Mouse (Mus musculus) limb, embryonic 13.5 days (tissue): ENCODE measurements at regions not wholly inside any gene's neighbourhood (a gene's known extent, or its start where the extent isn't known, plus 50 kb on each side); places are given as distances from the start of the nearest gene placed in this dataset.
"Not testable (repeated sequence)": the region's sequence is repeated elsewhere in the genome, so short reads cannot be mapped to it uniquely, and the experiment has no call there.

ENCODE experiments used
- ATAC-seq: fragments of 200-750 bp; cut with Nextera tagmentation; 2 replicates; pipeline ENCODE4 v1.8.0; 2017; ENCODE audit warnings: low read depth, moderate number of reproducible peaks, moderate TSS enrichment; ENCODE audit not compliant: low FRiP score
- H3K27ac ChIP-seq: fragments of 300-500 bp; sonication (generic); 2 replicates; pipeline ENCODE4 v1.5.1; 2015; ENCODE audit warnings: inconsistent platforms, mild to moderate bottlenecking, moderate library complexity
- H3K27me3 ChIP-seq: fragments of 300-500 bp; sonication (generic); 2 replicates; pipeline ENCODE4 v1.6.1; 2015; ENCODE audit warnings: mild to moderate bottlenecking, inconsistent platforms
- H3K36me3 ChIP-seq: fragments of 300-500 bp; sonication (generic); 2 replicates; pipeline ENCODE4 v1.6.1; 2015; ENCODE audit warnings: inconsistent platforms, mild to moderate bottlenecking, moderate library complexity
- H3K4me1 ChIP-seq: fragments of 300-500 bp; sonication (generic); 2 replicates; pipeline ENCODE4 v1.6.1; 2015; ENCODE audit warnings: inconsistent platforms
- H3K4me2 ChIP-seq: fragments of 300-500 bp; sonication (generic); replicated peaks from 2 replicates; pipeline ENCODE4 v1.6.1; 2015; ENCODE audit warnings: inconsistent platforms, mild to moderate bottlenecking, moderate library complexity
- H3K4me3 ChIP-seq: fragments of 300-500 bp; sonication (generic); 2 replicates; pipeline ENCODE4 v1.5.1; 2015; ENCODE audit warnings: moderate library complexity, mild to moderate bottlenecking, inconsistent platforms
- H3K9ac ChIP-seq: fragments of 300-500 bp; sonication (generic); 2 replicates; pipeline ENCODE4 v1.6.1; 2015; ENCODE audit warnings: mild to moderate bottlenecking, inconsistent platforms
- H3K9me3 ChIP-seq: fragments of 300-500 bp; sonication (generic); 2 replicates; pipeline ENCODE4 v1.6.1; 2016; ENCODE audit warnings: inconsistent platforms
- WGBS: fragments of 180-500 bp; shearing (Covaris S2); methylation state at CpG from one replicate; pipeline ENCODE4 v1.1.7; 2015; 5-methylcytosine and 5-hydroxymethylcytosine counted together

- H3K4me3 ChIP-seq, result peak overlapping the region; percentile 25; the same call in 1 of the 2 replicates
These were observed 171.5 kb upstream of the Olfr1324 start for GRCm38 (mm10) chrX:50599780-50600179.

GRCm38 (mm10) chrX:50597626-50598025 is 169.3 kb upstream of the Olfr1324 start:
- 79% methylated on average over 3 of the region's 3 CpGs for WGBS

More at GRCm38 (mm10) chrX:50599780-50600179, 171.5 kb upstream of the Olfr1324 start:
- H3K4me1 ChIP-seq, result no peaks in the 10 kb centered on the region
- no peak for ATAC-seq
- H3K9ac ChIP-seq, result no peak overlapping the region
- H3K27ac ChIP-seq, result no peak overlapping the region; the same call in 1 of the 2 replicates
- 67% methylated on average over 4 of the region's 4 CpGs for WGBS
- H3K9me3 ChIP-seq, result no peaks in the 10 kb centered on the region
- no peaks in the 10 kb centered on the region for H3K27me3 ChIP-seq
- H3K36me3 ChIP-seq, result peaks cover 13% of the 10 kb centered on the region
- H3K4me2 ChIP-seq, result peak overlapping the region; percentile 45

GRCm38 (mm10) chrX:50597105-50597504 is 168.8 kb upstream of the Olfr1324 start:
- no peak overlapping the region for H3K9ac ChIP-seq
- H3K36me3 ChIP-seq, result peaks cover 16% of the 10 kb centered on the region
- H3K27ac ChIP-seq, result no peak overlapping the region; the same call in 1 of the 2 replicates
- H3K4me1 ChIP-seq, result no peaks in the 10 kb centered on the region
- no peak for ATAC-seq
- 63% methylated on average over 6 of the region's 6 CpGs for WGBS
- no peaks in the 10 kb centered on the region for H3K9me3 ChIP-seq
- H3K27me3 ChIP-seq, result no peaks in the 10 kb centered on the region
- peak overlapping the region; percentile 34; the same call in 1 of the 2 replicates for H3K4me2 ChIP-seq
- peak overlapping the region; percentile 18; the same call in 1 of the 2 replicates for H3K4me3 ChIP-seq

More at GRCm38 (mm10) chrX:50597626-50598025, 169.3 kb upstream of the Olfr1324 start:
- Histone ChIP-seq H3K4me3 (peak overlapping the region; percentile 18; the same call in 1 of the 2 replicates), H3K4me2 (peak overlapping the region; percentile 34; the same call in 1 of the 2 replicates), H3K36me3 (peaks cover 13% of the 10 kb centered on the region)
- not testable (repeated sequence) for H3K9me3 ChIP-seq, ATAC-seq, H3K27me3 ChIP-seq, H3K4me1 ChIP-seq, H3K27ac ChIP-seq, H3K9ac ChIP-seq

GRCm38 (mm10) chrX:50594976-50595375 is 166.7 kb upstream of the Olfr1324 start:
- H3K4me3 ChIP-seq, H3K27me3 ChIP-seq, H3K27ac ChIP-seq, H3K9ac ChIP-seq, ATAC-seq, H3K4me2 ChIP-seq, H3K4me1 ChIP-seq, H3K9me3 ChIP-seq: not testable (repeated sequence)
- 89% methylated on average over 4 of the region's 4 CpGs for WGBS
- H3K36me3 ChIP-seq, result peaks cover 32% of the 10 kb centered on the region

GRCm38 (mm10) chrX:50591477-50591876 is 163.2 kb upstream of the Olfr1324 start:
- Histone ChIP-seq H3K27ac (no peak overlapping the region), H3K9ac (no peak overlapping the region), H3K4me3 (no peak overlapping the region), H3K27me3 (no peaks in the 10 kb centered on the region), H3K9me3 (no peaks in the 10 kb centered on the region), H3K4me2 (peak overlapping the region; percentile 36; the same call in 1 of the 2 replicates), H3K36me3 (peaks cover 22% of the 10 kb centered on the region), H3K4me1 (no peaks in the 10 kb centered on the region)
- 62% methylated on average over 4 of the region's 4 CpGs for WGBS
- ATAC-seq, result no peak

GRCm38 (mm10) chrX:50590673-50591341 is 162.5 kb upstream of the Olfr1324 start:
- H3K36me3 ChIP-seq, result peaks cover 22% of the 10 kb centered on the region
- no peaks in the 10 kb centered on the region for H3K9me3 ChIP-seq
- 74% methylated on average over 8 of the region's 8 CpGs for WGBS
- H3K4me1 ChIP-seq, result no peaks in the 10 kb centered on the region
- H3K9ac ChIP-seq, result no peak overlapping the region
- H3K27me3 ChIP-seq, result no peaks in the 10 kb centered on the region
- H3K4me2 ChIP-seq, result peak overlapping the region; percentile 36
- peak overlapping the region; percentile 24 for H3K4me3 ChIP-seq
- no peak for ATAC-seq
- no peak overlapping the region for H3K27ac ChIP-seq

GRCm38 (mm10) chrX:50588892-50589291 is 160.6 kb upstream of the Olfr1324 start:
- 84% methylated on average over 6 of the region's 6 CpGs for WGBS
- ATAC-seq, result no peak
- Histone ChIP-seq H3K36me3 (peaks cover 33% of the 10 kb centered on the region), H3K4me2 (no peak overlapping the region), H3K27ac (no peak overlapping the region), H3K9me3 (no peaks in the 10 kb centered on the region), H3K27me3 (no peaks in the 10 kb centered on the region), H3K4me1 (no peaks in the 10 kb centered on the region), H3K9ac (no peak overlapping the region), H3K4me3 (no peak overlapping the region)

GRCm38 (mm10) chrX:50583741-50584580 is 155.7 kb upstream of the Olfr1324 start:
- ATAC-seq, result no peak
- Histone ChIP-seq H3K9ac (no peak overlapping the region), H3K27me3 (no peaks in the 10 kb centered on the region), H3K4me3 (no peak overlapping the region), H3K9me3 (no peaks in the 10 kb centered on the region), H3K4me2 (peak overlapping the region; percentile 30), H3K36me3 (peaks cover 28% of the 10 kb centered on the region), H3K27ac (peak overlapping the region; percentile 39; the same call in 1 of the 2 replicates), H3K4me1 (no peaks in the 10 kb centered on the region)
- 72% methylated on average over 12 of the region's 12 CpGs for WGBS

GRCm38 (mm10) chrX:50580200-50580599 is 151.9 kb upstream of the Olfr1324 start:
- peaks cover 25% of the 10 kb centered on the region for H3K36me3 ChIP-seq
- no peak overlapping the region for H3K27ac ChIP-seq
- H3K4me2 ChIP-seq, result peak overlapping the region; percentile 34
- H3K4me1 ChIP-seq, result no peaks in the 10 kb centered on the region
- ATAC-seq, result no peak
- no peaks in the 10 kb centered on the region for H3K9me3 ChIP-seq
- H3K4me3 ChIP-seq, result no peak overlapping the region
- WGBS, result 63% methylated on average over 7 of the region's 7 CpGs
- H3K9ac ChIP-seq, result no peak overlapping the region
- no peaks in the 10 kb centered on the region for H3K27me3 ChIP-seq

- no peak overlapping the region for H3K27ac ChIP-seq
- H3K36me3 ChIP-seq, result peaks cover 17% of the 10 kb centered on the region
- H3K9me3 ChIP-seq, result no peaks in the 10 kb centered on the region
- H3K4me1 ChIP-seq, result no peaks in the 10 kb centered on the region
- WGBS, result 68% methylated on average over 7 of the region's 7 CpGs
- H3K4me2 ChIP-seq, result peak overlapping the region; percentile 37
- no peak overlapping the region for H3K9ac ChIP-seq
- ATAC-seq, result no peak
- H3K27me3 ChIP-seq, result no peaks in the 10 kb centered on the region
- peak overlapping the region; percentile 23; the same call in 1 of the 2 replicates for H3K4me3 ChIP-seq
These were observed 148.5 kb upstream of the Olfr1324 start for GRCm38 (mm10) chrX:50576824-50577223.

GRCm38 (mm10) chrX:50572191-50573095 is 144.1 kb upstream of the Olfr1324 start:
- not testable (repeated sequence) for H3K27me3 ChIP-seq, H3K4me2 ChIP-seq, H3K4me1 ChIP-seq, H3K27ac ChIP-seq, ATAC-seq, H3K9ac ChIP-seq, H3K9me3 ChIP-seq
- 67% methylated on average over 14 of the region's 14 CpGs for WGBS
- H3K4me3 ChIP-seq, result peak overlapping the region; percentile 25
- peaks cover 20% of the 10 kb centered on the region for H3K36me3 ChIP-seq
